Mouse (Mus musculus) heart, adult 2 months (tissue): ENCODE results near the gene Krt33a. TPM values are rescaled to one million over a fixed set of nuclear protein-coding genes. Genes with fewer than 3 reads are reported as not detected.

ENCODE experiments used
- DNase-seq, 2 experiments: peaks; one replicate each; pipeline ENCODE4 v3.0.0; 2021
- H3K27ac ChIP-seq: fragments of 200-600 bp; 2 replicates; pipeline ENCODE4 v1.8.1; 2022
- H3K27me3 ChIP-seq: fragments of 200-500 bp; 2 replicates; pipeline ENCODE4 v1.6.1; 2012; ENCODE audit warnings: mild to moderate bottlenecking, low read length, inconsistent platforms, mixed read lengths; ENCODE audit not compliant: control insufficient read depth, insufficient read depth
- H3K36me3 ChIP-seq: fragments of 200-500 bp; 2 replicates; pipeline ENCODE4 v1.6.1; 2012; ENCODE audit warnings: low read length, inconsistent platforms; ENCODE audit not compliant: control insufficient read depth, insufficient read depth
- H3K4me1 ChIP-seq: fragments of 200-500 bp; 2 replicates; pipeline ENCODE4 v1.6.1; 2011; ENCODE audit warnings: low read length; ENCODE audit not compliant: control insufficient read depth, insufficient read depth
- H3K4me3 ChIP-seq: fragments of 200-600 bp; 2 replicates; pipeline ENCODE4 v1.8.1; 2022
- H3K79me2 ChIP-seq: fragments of 200-500 bp; replicated peaks from 2 replicates; pipeline ENCODE4 v1.6.1; 2012; ENCODE audit warnings: mild to moderate bottlenecking, inconsistent platforms, low read length, moderate library complexity, mixed read lengths; ENCODE audit not compliant: control insufficient read depth, insufficient read depth
- H3K9ac ChIP-seq: fragments of 200-500 bp; 2 replicates; pipeline ENCODE4 v1.6.1; 2012; ENCODE audit warnings: low read depth, mild to moderate bottlenecking, control low read depth, inconsistent platforms, low read length, mixed read lengths
- CTCF ChIP-seq: fragments of 200-600 bp; IDR thresholded peaks from 2 replicates; pipeline ENCODE4 v1.8.1; 2022; ENCODE audit warnings: antibody characterized with exemption, mild to moderate bottlenecking, moderate library complexity
- EP300 ChIP-seq: fragments of 200-500 bp; IDR thresholded peaks from 2 replicates; pipeline ENCODE4 v1.6.1; 2011; ENCODE audit warnings: low read depth, low read length, control low read depth; ENCODE audit not compliant: insufficient read depth
- POLR2A ChIP-seq: fragments of 200-500 bp; IDR thresholded peaks from 2 replicates; pipeline ENCODE4 v1.6.1; 2011; ENCODE audit warnings: mild to moderate bottlenecking, low read depth, low read length, control low read depth; ENCODE audit not compliant: insufficient read depth
- WGBS: fragments of 180-500 bp; shearing (Covaris S2); methylation state at CpG from one replicate; pipeline ENCODE4 v1.1.7; 2018; 5-methylcytosine and 5-hydroxymethylcytosine counted together
- intact Hi-C: fragments of 180-260 bp; cut with DNase I; formaldehyde crosslinking; loops from one replicate; pipeline ENCODE4 v1.15.1; 2025
- polyA plus RNA-seq: library from polyadenylated mRNA; depleted of rRNA; stranded (reverse); fragments of >200 nt; gene quantifications from 2 replicates; pipeline ENCODE4 v1.2.3, GENCODE M21; 2012
- total RNA-seq, 2 experiments: library from RNA; stranded (reverse); gene quantifications; 2 replicates each; pipeline ENCODE4 v1.2.3; 2021

Krt33a gene
- total and polyA plus RNA-seq, 3 experiments, result not detected

- no peak overlapping the region for H3K27ac ChIP-seq
- intact Hi-C loops, result loop anchor here (10.0 kb wide), 1 partner anchor 544 kb away; no protein-coding TSS in a partner anchor
- H3K36me3 ChIP-seq, result no peaks in the 10 kb centered on the region
- WGBS, result 72% methylated on average over 5 of the region's 5 CpGs
- no peaks in the 10 kb centered on the region for H3K27me3 ChIP-seq
- DNase-seq, result no peak
- no peak for TF ChIP-seq CTCF
- TF ChIP-seq EP300, result no peak
- TF ChIP-seq POLR2A, result no peak
- no peak overlapping the region for H3K4me3 ChIP-seq
- H3K9ac ChIP-seq, result no peak overlapping the region
- H3K4me1 ChIP-seq, result no peaks in the 10 kb centered on the region
- no peaks in the 10 kb centered on the region for H3K79me2 ChIP-seq
Observed at GRCm38 (mm10) chr11:100008336-100008735, 7.7 kb downstream of the Krt33a start.

GRCm38 (mm10) chr11:100006624-100007023, 9.4 kb downstream of the Krt33a start:
- no peak overlapping the region for H3K9ac ChIP-seq
- H3K36me3 ChIP-seq, result no peaks in the 10 kb centered on the region
- TF ChIP-seq POLR2A (no peak), EP300 (no peak), CTCF (peak; percentile 55)
- H3K27me3 ChIP-seq, result no peaks in the 10 kb centered on the region
- no peaks in the 10 kb centered on the region for H3K4me1 ChIP-seq
- H3K79me2 ChIP-seq, result no peaks in the 10 kb centered on the region
- DNase-seq, result no peak
- no peak overlapping the region for H3K4me3 ChIP-seq
- intact Hi-C loops, result loop anchor here (10.0 kb wide), 1 partner anchor 542 kb away; no protein-coding TSS in a partner anchor
- H3K27ac ChIP-seq, result no peak overlapping the region
- 51% methylated on average over 3 of the region's 3 CpGs for WGBS

- Histone ChIP-seq H3K27me3 (no peaks in the 10 kb centered on the region), H3K36me3 (no peaks in the 10 kb centered on the region), H3K4me3 (no peak overlapping the region), H3K4me1 (no peaks in the 10 kb centered on the region), H3K79me2 (no peaks in the 10 kb centered on the region), H3K9ac (no peak overlapping the region), H3K27ac (no peak overlapping the region)
- WGBS, result 84% methylated on average over 8 of the region's 8 CpGs
- DNase-seq, result no peak
- intact Hi-C loops, result loop anchor here (10.0 kb wide), 1 partner anchor 541 kb away; no protein-coding TSS in a partner anchor
- TF ChIP-seq POLR2A (no peak), CTCF (no peak), EP300 (no peak)
Observed at GRCm38 (mm10) chr11:100005905-100006304, 10.1 kb downstream of the Krt33a start.

- Histone ChIP-seq H3K27ac (no peak overlapping the region), H3K4me1 (no peaks in the 10 kb centered on the region), H3K4me3 (no peak overlapping the region), H3K9ac (no peak overlapping the region), H3K27me3 (no peaks in the 10 kb centered on the region), H3K36me3 (no peaks in the 10 kb centered on the region), H3K79me2 (no peaks in the 10 kb centered on the region)
- 17% methylated on average over 6 of the region's 6 CpGs for WGBS
- intact Hi-C loops, result loop anchor here (10.0 kb wide), 1 partner anchor 540 kb away; no protein-coding TSS in a partner anchor
- peak in 1 of 2 experiments; percentile 10 for DNase-seq
- TF ChIP-seq EP300 (no peak), POLR2A (no peak), CTCF (peak; percentile 96)
Observed at GRCm38 (mm10) chr11:100004846-100005245, 11.2 kb downstream of the Krt33a start.

GRCm38 (mm10) chr11:99999091-99999490, 16.9 kb downstream of the Krt33a start:
- no peaks in the 10 kb centered on the region for H3K79me2 ChIP-seq
- no peak overlapping the region for H3K9ac ChIP-seq
- WGBS, result 83% methylated on average over 7 of the region's 7 CpGs
- no peak for DNase-seq
- no peak for TF ChIP-seq POLR2A
- no peak for TF ChIP-seq EP300
- H3K4me1 ChIP-seq, result no peaks in the 10 kb centered on the region
- no peaks in the 10 kb centered on the region for H3K36me3 ChIP-seq
- no peak overlapping the region for H3K27ac ChIP-seq
- H3K4me3 ChIP-seq, result no peak overlapping the region
- no peaks in the 10 kb centered on the region; the same call in 1 of the 2 replicates for H3K27me3 ChIP-seq
- intact Hi-C loops, result no loop called here

GRCm38 (mm10) chr11:99994384-99994661, 21.7 kb downstream of the Krt33a start:
- 60% methylated on average over 4 of the region's 4 CpGs for WGBS
- no peak overlapping the region for H3K4me3 ChIP-seq
- no peak for DNase-seq
- TF ChIP-seq POLR2A (no peak), EP300 (no peak), CTCF (no peak)
- no peaks in the 10 kb centered on the region for H3K79me2 ChIP-seq
- intact Hi-C loops, result no loop called here
- no peaks in the 10 kb centered on the region for H3K4me1 ChIP-seq
- no peak overlapping the region for H3K27ac ChIP-seq
- no peaks in the 10 kb centered on the region for H3K36me3 ChIP-seq
- H3K27me3 ChIP-seq, result peaks cover 7% of the 10 kb centered on the region
- H3K9ac ChIP-seq, result no peak overlapping the region
